Mouse (Mus musculus) embryo, embryonic 11.5 days (tissue): Measurements from ENCODE around the gene Tfb1m.
A peak's percentile ranks its signal among the peaks of the same experiment; 100 is the strongest.

Experiments used
- DNase-seq: peaks from one replicate; pipeline ENCODE4 v3.0.0-alpha.2; 2012; ENCODE audit warnings: low read depth, low spot score

Tfb1m gene

DNA sequence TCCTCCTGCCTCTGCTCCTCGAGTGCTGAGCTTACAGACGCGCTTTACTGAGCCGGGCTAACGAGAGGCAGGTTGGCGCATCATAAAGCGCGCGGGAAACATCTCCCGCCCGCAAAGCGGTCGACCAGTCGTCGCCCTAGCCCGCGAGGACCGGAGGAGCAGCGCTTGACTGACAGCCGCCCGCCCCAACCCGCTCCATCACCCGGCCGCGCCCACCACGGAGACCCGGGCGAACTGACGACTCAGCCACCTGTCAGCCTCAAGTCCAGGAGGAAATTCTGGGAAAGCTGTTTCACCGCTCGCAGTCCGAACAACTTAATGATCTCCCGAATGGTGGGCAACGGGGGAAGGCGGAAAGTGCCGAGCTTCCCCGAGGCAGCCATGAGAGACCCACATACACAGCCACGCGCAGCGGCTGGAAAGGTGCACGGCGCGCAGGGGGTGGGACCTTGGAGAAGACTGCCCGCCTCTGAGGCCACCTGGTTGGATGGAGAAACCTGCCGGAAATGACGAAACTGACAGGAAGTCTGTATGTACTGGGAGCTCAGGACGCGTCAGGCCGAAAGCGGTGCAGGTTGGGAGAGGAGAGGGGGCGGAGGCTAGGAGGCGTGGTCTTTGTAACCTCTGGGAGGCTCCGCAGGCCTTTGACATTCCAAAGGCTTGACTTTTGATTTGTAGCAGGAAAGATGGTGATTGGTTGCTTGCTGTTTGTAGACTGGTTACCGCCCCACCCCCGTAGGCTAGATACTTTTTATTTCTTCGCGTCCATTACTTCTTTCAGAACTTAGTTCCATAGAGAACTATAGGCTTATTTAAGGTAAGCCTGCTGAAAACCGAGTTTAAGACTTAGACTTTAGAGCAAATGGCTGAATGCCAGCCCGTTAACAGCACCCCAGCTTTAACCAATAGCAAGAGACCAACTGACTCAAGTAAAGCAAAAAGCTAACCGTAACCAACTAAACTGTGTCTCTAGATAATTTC lies at the start of gene Tfb1m:
Gene Tfb1m, minus strand, starts transcription at position 451 of the 981 bp plus-strand sequence.
- DNase-seq: peak; percentile 98

DNA sequence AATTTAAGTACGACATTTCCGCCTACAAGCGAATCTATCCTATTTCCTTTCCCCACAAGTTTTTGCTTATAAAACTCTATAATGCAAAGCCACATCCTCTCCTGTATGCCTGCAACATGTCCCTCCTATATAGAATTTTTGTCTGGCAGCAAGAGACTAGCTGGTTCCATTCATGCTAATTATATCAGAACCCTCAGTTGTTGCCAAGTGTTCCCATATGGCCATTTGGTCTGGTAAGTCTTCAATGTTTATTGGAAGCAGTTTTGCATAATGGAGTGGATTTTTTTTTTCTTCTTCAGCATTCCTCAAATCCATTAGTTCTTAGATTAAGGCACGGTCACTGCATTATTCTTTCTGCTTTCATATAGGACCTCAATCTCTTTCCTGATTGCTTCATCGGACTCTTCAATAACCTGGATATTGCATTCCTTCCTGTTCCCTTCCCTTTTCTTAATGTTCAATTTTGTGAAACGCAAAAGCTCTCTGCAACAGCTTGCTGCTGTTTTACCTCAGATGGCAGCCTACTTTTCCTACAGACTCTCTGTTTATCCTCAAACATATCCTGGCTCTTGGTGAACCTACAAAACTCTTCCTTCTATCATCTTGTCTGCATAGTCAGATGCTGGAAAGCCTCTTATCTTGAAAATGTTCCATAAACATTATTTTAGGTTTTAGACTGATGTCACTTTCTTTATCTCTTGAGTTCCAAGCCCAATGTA lies 45.5 kb upstream of the Tfb1m start:
- no peak for DNase-seq

- no peak for DNase-seq
These were observed 40.8 kb upstream of the Tfb1m start for GRCm38 (mm10) chr17:3598393-3598792.

DNA sequence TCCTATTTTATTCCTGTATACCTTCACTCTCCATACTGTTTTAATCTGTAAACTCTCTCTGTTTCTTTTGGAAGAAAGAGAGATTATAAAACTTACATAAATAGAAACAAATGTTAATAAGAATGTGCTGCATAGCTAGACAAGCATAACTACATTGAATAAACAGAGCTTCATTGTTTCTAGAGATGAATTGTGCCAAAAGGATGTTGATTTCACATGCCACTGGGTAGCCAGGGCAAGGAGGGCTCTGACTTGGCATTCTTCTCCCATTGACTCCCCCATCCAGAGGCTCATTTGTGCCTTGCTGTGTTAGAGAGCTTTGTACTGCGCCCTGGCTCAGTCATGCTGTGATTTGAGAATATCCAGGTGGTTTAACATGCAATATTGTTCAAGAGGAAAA lies 40.3 kb upstream of the Tfb1m start:
- no peak for DNase-seq

DNA sequence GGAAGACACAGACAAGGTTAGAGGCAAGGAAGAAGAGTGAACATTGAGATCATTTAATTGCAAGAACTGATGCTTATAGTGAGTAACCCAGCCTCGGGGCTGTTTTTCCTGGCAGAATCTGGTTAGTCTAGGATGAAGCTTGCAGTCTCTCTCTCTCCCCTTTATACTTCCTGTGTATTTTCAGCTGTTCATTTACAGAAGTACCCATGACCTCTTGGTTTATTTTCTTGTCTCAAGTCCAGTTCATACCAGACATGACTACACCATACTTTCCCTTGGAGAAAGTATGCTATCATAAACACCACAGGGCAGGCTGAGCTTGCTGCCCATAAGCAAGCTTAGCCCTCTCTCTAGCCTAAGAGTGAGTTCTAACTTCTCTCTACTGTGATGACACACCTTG lies 39.5 kb upstream of the Tfb1m start:
- DNase-seq: no peak

GRCm38 (mm10) chr17:3570876-3571275 lies 13.3 kb upstream of the Tfb1m start:
- peak; percentile 54 for DNase-seq

- no peak for DNase-seq
These were observed 4.8 kb upstream of the Tfb1m start for GRCm38 (mm10) chr17:3562405-3562804.

DNA sequence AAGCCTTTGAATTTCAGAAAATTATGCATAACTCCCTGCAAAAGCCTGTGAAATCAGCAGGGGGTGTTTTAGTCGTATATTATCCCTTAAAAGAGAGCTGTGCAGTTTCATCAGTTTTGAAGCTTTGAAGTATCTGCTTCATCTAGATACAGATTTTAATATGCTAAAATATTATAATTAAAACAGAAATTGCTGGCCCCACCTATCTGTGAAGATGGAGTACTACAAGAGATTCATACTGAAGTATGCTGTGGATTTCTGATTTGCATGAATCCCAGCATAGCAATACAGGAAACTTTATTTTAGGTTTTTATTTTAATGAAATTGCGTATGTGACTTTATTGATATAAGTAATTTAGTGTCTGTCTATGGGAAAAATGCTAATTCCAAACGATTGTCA lies 3.0 kb upstream of the Tfb1m start:
- DNase-seq: no peak

GRCm38 (mm10) chr17:3558356-3558870 lies 832 bp upstream of the Tfb1m start:
- DNase-seq: no peak

GRCm38 (mm10) chr17:3556251-3556650 lies 1.3 kb downstream of the Tfb1m start:
- no peak for DNase-seq

GRCm38 (mm10) chr17:3547725-3548124 lies 9.9 kb downstream of the Tfb1m start:
- DNase-seq: no peak

DNA sequence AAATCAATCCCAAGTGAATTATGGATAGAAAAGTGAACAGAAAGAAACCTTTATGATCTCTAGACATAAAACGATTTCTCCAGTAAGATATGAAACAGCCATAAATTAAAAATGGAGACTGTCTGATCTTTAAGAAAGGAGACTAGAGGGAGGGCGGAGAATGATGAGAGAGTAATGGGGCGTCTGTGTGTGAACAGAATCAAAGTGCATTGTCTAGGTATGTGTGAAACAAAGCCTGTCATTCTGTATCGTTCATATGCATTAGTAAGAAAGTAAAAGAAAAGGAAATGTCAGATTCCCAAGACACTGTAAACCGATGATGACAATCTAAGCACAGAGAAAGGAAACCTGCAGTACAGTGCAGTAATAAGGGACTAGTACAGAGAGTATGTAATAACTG lies 16.5 kb downstream of the Tfb1m start:
- DNase-seq: no peak

DNA sequence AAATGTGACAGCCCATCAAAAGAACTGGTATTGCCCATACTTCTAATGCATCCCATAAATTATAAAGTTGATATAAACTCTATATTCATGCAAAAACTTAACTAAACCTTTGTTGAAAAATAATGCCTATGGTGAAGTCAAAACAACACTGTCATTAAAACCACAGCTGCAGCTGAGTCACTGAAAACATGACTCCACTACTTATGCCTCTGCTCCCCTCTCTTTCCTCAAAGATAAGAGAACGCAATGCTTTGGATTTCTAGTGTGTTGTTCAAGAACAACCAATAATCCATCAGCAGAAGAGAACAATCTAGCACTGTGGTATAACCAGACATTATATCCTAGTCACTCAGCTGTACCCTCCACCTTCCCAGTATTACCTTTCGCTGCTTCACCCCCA lies 17.3 kb downstream of the Tfb1m start:
- no peak for DNase-seq

- peak; percentile 17 for DNase-seq
These were observed 24.2 kb downstream of the Tfb1m start for GRCm38 (mm10) chr17:3533425-3533824.

DNA sequence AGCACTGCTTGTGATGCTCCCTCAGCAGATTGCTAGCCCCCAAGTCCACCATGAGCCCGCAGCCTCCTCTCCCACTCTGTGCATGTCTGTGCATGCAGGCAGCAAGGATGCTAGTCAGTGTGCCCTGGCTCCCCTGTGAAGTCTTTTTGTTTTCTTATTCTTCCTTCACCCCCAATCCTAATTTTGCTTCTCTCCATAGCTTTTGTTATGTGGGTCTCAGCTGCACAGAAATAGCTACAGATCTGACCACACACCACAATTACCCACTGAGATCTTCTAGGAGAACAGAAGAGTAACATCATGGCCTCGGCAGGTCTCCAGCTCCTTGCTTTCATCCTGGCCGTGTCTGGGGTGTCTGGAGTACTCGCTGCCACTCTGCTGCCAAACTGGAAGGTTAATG lies 25.3 kb downstream of the Tfb1m start, which contains the start of gene Cldn20:
Gene Cldn20, plus strand, starts transcription at position 301 of the 400 bp plus-strand sequence.
- DNase-seq: no peak

DNA sequence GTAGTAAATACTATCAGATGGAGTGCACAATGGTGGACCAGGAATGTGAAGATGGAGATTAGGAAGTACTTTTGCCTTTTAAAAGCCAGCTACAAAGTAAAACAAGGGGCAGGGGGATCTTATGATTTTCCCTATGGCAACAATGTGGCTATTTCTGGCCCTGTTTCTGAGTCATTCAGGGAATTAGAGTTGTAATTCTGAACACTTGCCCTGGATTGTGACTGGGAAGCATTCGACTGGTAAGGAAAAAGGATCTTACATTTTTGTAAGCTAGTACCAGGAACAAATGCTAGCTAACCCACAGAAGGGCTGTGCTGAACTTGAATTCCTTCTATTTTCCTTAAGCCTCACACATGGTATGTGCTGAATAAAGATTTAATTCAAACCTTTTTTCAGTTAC lies 25.9 kb downstream of the Tfb1m start:
- no peak for DNase-seq

- no peak for DNase-seq
These were observed 27.0 kb downstream of the Tfb1m start for GRCm38 (mm10) chr17:3530549-3530948.

DNA sequence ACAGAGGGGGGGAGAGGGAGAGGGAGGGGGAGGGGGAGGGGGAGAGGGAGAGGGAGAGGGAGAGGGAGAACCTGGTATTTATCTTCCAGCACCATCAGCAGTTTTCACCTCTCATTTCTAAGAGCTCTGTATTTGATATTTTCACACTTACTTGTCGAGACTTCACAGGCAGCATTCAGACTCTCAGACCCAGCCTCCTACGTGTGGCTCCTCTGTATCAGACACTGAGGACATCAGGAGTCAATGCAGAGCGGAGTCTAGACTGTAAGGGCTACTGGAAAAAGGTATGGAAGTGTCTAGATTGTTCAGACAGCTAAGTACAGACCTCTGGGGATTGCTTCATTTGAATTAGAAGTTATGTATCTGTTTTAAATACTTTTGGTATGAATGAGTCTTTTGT lies 28.1 kb downstream of the Tfb1m start:
- no peak for DNase-seq

DNA sequence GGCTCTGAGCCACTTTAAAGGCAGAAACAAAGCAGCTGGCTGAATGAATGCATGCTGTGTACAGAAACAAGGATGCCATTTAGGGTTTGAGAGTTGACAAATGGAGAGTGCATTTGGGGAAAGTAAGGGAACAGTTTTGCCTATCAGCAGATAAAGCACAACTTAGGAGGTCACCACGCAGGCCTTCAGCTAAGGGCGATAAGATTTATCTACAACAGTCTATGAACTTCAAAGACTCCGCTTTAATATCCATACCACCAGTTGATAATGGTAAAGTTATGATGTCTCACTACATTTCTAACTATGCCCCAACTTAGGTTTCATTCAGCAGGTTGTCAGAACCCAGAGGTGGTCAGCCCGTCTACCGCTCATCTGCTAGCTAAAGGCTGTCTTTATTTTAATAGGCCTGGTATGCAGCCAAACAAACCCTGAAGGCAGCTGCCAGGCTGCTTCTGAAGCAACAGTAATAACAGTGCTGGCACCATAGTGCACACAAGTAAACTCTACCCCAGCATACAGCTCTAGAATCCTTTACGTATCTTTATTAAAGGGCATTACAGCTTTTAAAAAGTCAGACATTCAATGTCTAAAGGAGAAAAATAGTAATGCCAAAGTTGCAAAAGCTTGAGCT lies 29.6 kb downstream of the Tfb1m start:
- no peak for DNase-seq

GRCm38 (mm10) chr17:3520344-3520743 lies 37.2 kb downstream of the Tfb1m start:
- DNase-seq: no peak

DNA sequence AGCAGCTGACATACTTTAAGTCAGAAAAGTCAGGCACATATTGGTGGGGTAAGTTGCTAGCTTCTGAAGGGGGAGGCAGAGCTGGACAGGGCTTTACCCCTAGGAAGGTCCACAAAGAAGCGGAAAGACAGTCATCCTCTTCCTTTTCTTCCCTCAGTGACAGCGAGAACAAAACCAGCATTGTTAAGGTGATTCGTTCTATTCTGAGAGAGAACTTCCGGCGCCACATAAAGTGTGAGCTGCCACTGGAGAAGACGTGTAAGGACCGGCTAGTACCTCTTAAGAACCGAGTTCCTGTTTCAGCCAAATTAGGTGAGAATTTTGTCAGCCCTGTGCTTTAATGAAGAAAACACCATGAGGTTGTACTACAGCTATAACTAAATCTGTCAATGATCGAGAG lies 41.2 kb downstream of the Tfb1m start:
- no peak for DNase-seq

DNA sequence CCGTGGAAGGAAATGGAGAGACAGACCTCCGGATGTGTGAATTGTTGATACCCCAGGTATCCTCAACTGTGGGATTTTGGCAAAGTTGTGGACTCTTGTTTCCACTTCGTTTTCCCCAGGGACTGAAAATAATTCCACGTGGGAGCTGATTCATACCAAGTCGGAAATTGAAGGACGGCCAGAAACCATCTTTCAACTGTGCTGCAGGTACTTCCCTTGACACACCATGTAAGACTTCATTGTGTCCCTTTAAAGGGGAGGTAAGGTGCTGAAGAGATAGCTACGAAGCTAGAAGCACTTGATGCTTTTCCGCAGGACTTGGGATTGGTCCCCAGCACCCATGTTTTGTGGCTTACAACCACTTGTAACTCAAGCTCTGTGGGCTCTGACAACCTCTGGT lies 41.7 kb downstream of the Tfb1m start:
- DNase-seq: no peak
